Mouse (Mus musculus) G1E (cell line): ENCODE results near the gene Ankrd17.

ENCODE experiments used
- CTCF ChIP-seq: IDR thresholded peaks from 2 replicates; pipeline ENCODE4 v1.5.1; 2012; ENCODE audit warnings: low read depth, low read length, inconsistent platforms, mixed read lengths
- GATA1 ChIP-seq: IDR thresholded peaks from 2 replicates; pipeline ENCODE4 v1.6.1; 2012; ENCODE audit warnings: borderline replicate concordance, low read length, inconsistent platforms, mixed read lengths
- GATA2 ChIP-seq: IDR thresholded peaks from 2 replicates; pipeline ENCODE4 v1.6.1; 2012; ENCODE audit warnings: low read depth, low read length, inconsistent platforms, borderline replicate concordance
- POLR2AphosphoS5 ChIP-seq: IDR thresholded peaks from 2 replicates; pipeline ENCODE4 v1.6.1; 2012; ENCODE audit warnings: low read depth, low read length, inconsistent platforms; ENCODE audit not compliant: insufficient replicate concordance
- TAL1 ChIP-seq: conservative IDR thresholded peaks from 2 replicates; pipeline ENCODE4 v1.6.1; 2012; ENCODE audit warnings: low read depth, low read length, inconsistent platforms, mixed read lengths

- TF ChIP-seq CTCF (no peak), GATA1 (no peak), GATA2 (no peak), TAL1 (no peak), POLR2AphosphoS5 (no peak)
These were observed 30.4 kb upstream of the Ankrd17 start for GRCm38 (mm10) chr5:90396817-90397216.
